Mouse (Mus musculus): ENCODE measurements around the gene AW146154. TPM values are rescaled to one million over a fixed set of nuclear protein-coding genes. Genes with fewer than 3 reads are reported as not detected.
"Not testable (repeated sequence)": the region's sequence is repeated elsewhere in the genome, so short reads cannot be mapped to it uniquely, and the experiment has no call there.

AW146154 gene
- polyA plus RNA-seq (2015; fragmentation: Nextera tagmentation; extraction: Ambion mirVana): 4.6 and 8.7 TPM in 2 replicates

GRCm38 (mm10) chr7:41499389-41500049 is at the start of gene AW146154, which contains the start of gene Gm20449:
Gene AW146154 (minus strand): TSS chr7:41499890.
Gene Gm20449 (minus strand): TSS chr7:41499417.
- H3K9ac ChIP-seq: peak within 1 kb of the TSS; percentile 71
- peak within 1 kb of the TSS; percentile 74 for H3K4me3 ChIP-seq
- peaks cover 8% of the 10 kb centered on the region for H3K36me3 ChIP-seq
- under 1% methylated on average over 18 of the region's 18 CpGs for WGBS
- no peaks in the 10 kb centered on the region for H3K9me3 ChIP-seq (replicated peaks)
- peak within 1 kb of the TSS; percentile 76 for H3K4me2 ChIP-seq
- H3K27ac ChIP-seq: peak within 1 kb of the TSS; percentile 72
- H3K27me3 ChIP-seq: no peaks in the 10 kb centered on the region
- ATAC-seq (replicated peaks; ENCODE audit: insufficient number of reproducible peaks, insufficient read depth, low FRiP score, low read depth): peak; percentile 96
- H3K4me1 ChIP-seq (replicated peaks): no peaks in the 10 kb centered on the region

- no peak for ATAC-seq (replicated peaks; ENCODE audit: insufficient number of reproducible peaks, insufficient read depth, low FRiP score, low read depth)
- no peak overlapping the region for H3K9ac ChIP-seq
- H3K27me3 ChIP-seq: no peaks in the 10 kb centered on the region
- no peaks in the 10 kb centered on the region for H3K4me1 ChIP-seq (replicated peaks)
- H3K4me2 ChIP-seq: no peak overlapping the region
- H3K4me3 ChIP-seq: no peak overlapping the region
- 88% methylated on average over 3 of the region's 3 CpGs for WGBS
- H3K27ac ChIP-seq: no peak overlapping the region
- H3K9me3 ChIP-seq (replicated peaks): no peaks in the 10 kb centered on the region
- H3K36me3 ChIP-seq: no peaks in the 10 kb centered on the region
Observed at GRCm38 (mm10) chr7:41512672-41513071, 13.0 kb upstream of the AW146154 start.

- no peaks in the 10 kb centered on the region for H3K27me3 ChIP-seq
- H3K36me3 ChIP-seq: no peaks in the 10 kb centered on the region
- H3K27ac ChIP-seq: no peak overlapping the region
- no peaks in the 10 kb centered on the region for H3K4me1 ChIP-seq (replicated peaks)
- H3K4me2 ChIP-seq: no peak overlapping the region
- H3K9ac ChIP-seq: no peak overlapping the region
- no peak overlapping the region for H3K4me3 ChIP-seq
- ATAC-seq (replicated peaks; ENCODE audit: insufficient number of reproducible peaks, insufficient read depth, low FRiP score, low read depth): no peak
- no peaks in the 10 kb centered on the region for H3K9me3 ChIP-seq (replicated peaks)
- 11% methylated on average over 1 of the region's 1 CpGs for WGBS
Observed at GRCm38 (mm10) chr7:41512207-41512606, 12.5 kb upstream of the AW146154 start.

GRCm38 (mm10) chr7:41502402-41502801 is 2.7 kb upstream of the AW146154 start:
- Histone ChIP-seq H3K4me2 (no peak overlapping the region), H3K9ac (no peak overlapping the region), H3K36me3 (no peaks in the 10 kb centered on the region), H3K4me3 (no peak overlapping the region), H3K27ac (no peak overlapping the region), H3K9me3 (replicated peaks) (no peaks in the 10 kb centered on the region), H3K4me1 (replicated peaks) (no peaks in the 10 kb centered on the region), H3K27me3 (no peaks in the 10 kb centered on the region)
- 24% methylated on average over 1 of the region's 1 CpGs for WGBS
- ATAC-seq (replicated peaks; ENCODE audit: insufficient number of reproducible peaks, insufficient read depth, low FRiP score, low read depth): no peak

GRCm38 (mm10) chr7:41500151-41500934 is 653 bp upstream of the AW146154 start:
- Histone ChIP-seq H3K4me1 (replicated peaks) (no peaks in the 10 kb centered on the region), H3K4me3 (peak overlapping the region; percentile 74), H3K27me3 (no peaks in the 10 kb centered on the region), H3K4me2 (peak overlapping the region; percentile 76), H3K9me3 (replicated peaks) (no peaks in the 10 kb centered on the region), H3K9ac (no peak overlapping the region), H3K27ac (no peak overlapping the region), H3K36me3 (no peaks in the 10 kb centered on the region)
- 16% methylated on average over 22 of the region's 22 CpGs for WGBS
- no peak for ATAC-seq (replicated peaks; ENCODE audit: insufficient number of reproducible peaks, insufficient read depth, low FRiP score, low read depth)

GRCm38 (mm10) chr7:41499018-41499388 is 687 bp downstream of the AW146154 start:
- Histone ChIP-seq H3K4me3 (peak overlapping the region; percentile 74), H3K4me2 (peak overlapping the region; percentile 76), H3K9ac (peak overlapping the region; percentile 71), H3K27ac (peak overlapping the region; percentile 72)
- ATAC-seq (replicated peaks; ENCODE audit: insufficient number of reproducible peaks, insufficient read depth, low FRiP score, low read depth): peak; percentile 43; the same call in 1 of the 2 replicates
- WGBS: 0% methylated on average over 6 of the region's 6 CpGs
- not testable (repeated sequence) for H3K9me3 ChIP-seq (replicated peaks); H3K36me3 ChIP-seq; H3K4me1 ChIP-seq (replicated peaks); H3K27me3 ChIP-seq

- not testable (repeated sequence) for H3K27ac ChIP-seq; H3K27me3 ChIP-seq; ATAC-seq (replicated peaks; ENCODE audit: insufficient number of reproducible peaks, insufficient read depth, low FRiP score, low read depth); H3K4me1 ChIP-seq (replicated peaks); H3K36me3 ChIP-seq; H3K9me3 ChIP-seq (replicated peaks)
- Histone ChIP-seq H3K4me3 (peak overlapping the region; percentile 74), H3K9ac (0 out of 2 replicates have a peak overlapping the region, but pooled peaks have one; percentile 71), H3K4me2 (peak overlapping the region; percentile 76)
- WGBS: 61% methylated on average over 4 of the region's 4 CpGs
Observed at GRCm38 (mm10) chr7:41498464-41498863, 1.2 kb downstream of the AW146154 start.

- Histone ChIP-seq H3K36me3 (peaks cover 10% of the 10 kb centered on the region), H3K27me3 (no peaks in the 10 kb centered on the region), H3K9ac (no peak overlapping the region), H3K4me3 (no peak overlapping the region), H3K27ac (no peak overlapping the region), H3K4me1 (replicated peaks) (no peaks in the 10 kb centered on the region), H3K9me3 (replicated peaks) (no peaks in the 10 kb centered on the region), H3K4me2 (no peak overlapping the region)
- no peak for ATAC-seq (replicated peaks; ENCODE audit: insufficient number of reproducible peaks, insufficient read depth, low FRiP score, low read depth)
- WGBS: 91% methylated on average over 2 of the region's 2 CpGs
Observed at GRCm38 (mm10) chr7:41497871-41498270, 1.8 kb downstream of the AW146154 start.

GRCm38 (mm10) chr7:41451864-41452263 is 47.8 kb downstream of the AW146154 start:
- H3K36me3 ChIP-seq: no peaks in the 10 kb centered on the region
- H3K4me3 ChIP-seq: no peak overlapping the region
- no peak overlapping the region for H3K9ac ChIP-seq
- no peak overlapping the region for H3K27ac ChIP-seq
- H3K4me1 ChIP-seq (replicated peaks): no peaks in the 10 kb centered on the region
- WGBS: 8% methylated on average over 10 of the region's 10 CpGs
- H3K9me3 ChIP-seq (replicated peaks): 0 out of 2 replicates have a peak, but pooled peaks cover 1% of the 10 kb centered on the region
- H3K27me3 ChIP-seq: no peaks in the 10 kb centered on the region
- no peak overlapping the region for H3K4me2 ChIP-seq
- ATAC-seq (replicated peaks; ENCODE audit: insufficient number of reproducible peaks, insufficient read depth, low FRiP score, low read depth): no peak

- not testable (repeated sequence) for ATAC-seq (replicated peaks; ENCODE audit: insufficient number of reproducible peaks, insufficient read depth, low FRiP score, low read depth); H3K4me3 ChIP-seq
- 60% methylated on average over 1 of the region's 1 CpGs for WGBS
Observed at GRCm38 (mm10) chr7:41448596-41448995, 51.1 kb downstream of the AW146154 start, which contains the start of gene Vmn2r57. Gene Vmn2r57 (minus strand): TSS chr7:41448696.

More at GRCm38 (mm10) chr7:41448596-41448995, 51.1 kb downstream of the AW146154 start, which contains the start of gene Vmn2r57:
- H3K4me2 ChIP-seq; H3K36me3 ChIP-seq; H3K27me3 ChIP-seq; H3K4me1 ChIP-seq (replicated peaks); H3K27ac ChIP-seq; H3K9ac ChIP-seq; H3K9me3 ChIP-seq (replicated peaks): not testable (repeated sequence)
